Mouse (Mus musculus) embryonic facial prominence, embryonic 10.5 days (tissue): Measurements from ENCODE around the gene Prkch. TPM values are rescaled to one million over a fixed set of nuclear protein-coding genes. Genes with fewer than 3 reads are reported as not detected.
"Not testable (repeated sequence)": the region's sequence is repeated elsewhere in the genome, so short reads cannot be mapped to it uniquely, and the experiment has no call there.

Experiments
- DNase-seq: peaks from one replicate; pipeline ENCODE4 v3.0.0-alpha.2; 2017; ENCODE audit warnings: low spot score
- H3K27ac ChIP-seq: fragments of 300-500 bp; sonication (generic); replicated peaks from 2 replicates; pipeline ENCODE4 v1.5.1; 2016; ENCODE audit warnings: mild to moderate bottlenecking
- H3K27me3 ChIP-seq: fragments of 300-500 bp; sonication (generic); replicated peaks from 2 replicates; pipeline ENCODE4 v1.6.1; 2016; ENCODE audit warnings: low read depth, mild to moderate bottlenecking; ENCODE audit not compliant: poor library complexity, severe bottlenecking
- H3K36me3 ChIP-seq: fragments of 300-500 bp; sonication (generic); replicated peaks from 2 replicates; pipeline ENCODE4 v1.6.1; 2016; ENCODE audit warnings: mild to moderate bottlenecking, moderate library complexity
- H3K4me1 ChIP-seq: fragments of 300-500 bp; sonication (generic); 2 replicates; pipeline ENCODE4 v1.6.1; 2016
- H3K4me3 ChIP-seq: fragments of 300-500 bp; sonication (generic); 2 replicates; pipeline ENCODE4 v1.5.1; 2016; ENCODE audit warnings: mild to moderate bottlenecking, moderate library complexity
- H3K9me3 ChIP-seq: fragments of 300-500 bp; sonication (generic); 2 replicates; pipeline ENCODE4 v1.6.1; 2016; ENCODE audit warnings: mild to moderate bottlenecking
- WGBS: fragments of 180-500 bp; shearing (Covaris S2); methylation state at CpG from one replicate; pipeline ENCODE4 v1.1.7; 2016; 5-methylcytosine and 5-hydroxymethylcytosine counted together
- polyA plus RNA-seq: library from polyadenylated mRNA; unstranded; fragments of >200 nt; fragmentation: Nextera tagmentation; extraction: Ambion mirVana; gene quantifications from 2 replicates; pipeline ENCODE4 v1.2.1, GENCODE M21; 2016

Prkch gene
- polyA plus RNA-seq, result 6.7 and 6.9 TPM in 2 replicates

DNA sequence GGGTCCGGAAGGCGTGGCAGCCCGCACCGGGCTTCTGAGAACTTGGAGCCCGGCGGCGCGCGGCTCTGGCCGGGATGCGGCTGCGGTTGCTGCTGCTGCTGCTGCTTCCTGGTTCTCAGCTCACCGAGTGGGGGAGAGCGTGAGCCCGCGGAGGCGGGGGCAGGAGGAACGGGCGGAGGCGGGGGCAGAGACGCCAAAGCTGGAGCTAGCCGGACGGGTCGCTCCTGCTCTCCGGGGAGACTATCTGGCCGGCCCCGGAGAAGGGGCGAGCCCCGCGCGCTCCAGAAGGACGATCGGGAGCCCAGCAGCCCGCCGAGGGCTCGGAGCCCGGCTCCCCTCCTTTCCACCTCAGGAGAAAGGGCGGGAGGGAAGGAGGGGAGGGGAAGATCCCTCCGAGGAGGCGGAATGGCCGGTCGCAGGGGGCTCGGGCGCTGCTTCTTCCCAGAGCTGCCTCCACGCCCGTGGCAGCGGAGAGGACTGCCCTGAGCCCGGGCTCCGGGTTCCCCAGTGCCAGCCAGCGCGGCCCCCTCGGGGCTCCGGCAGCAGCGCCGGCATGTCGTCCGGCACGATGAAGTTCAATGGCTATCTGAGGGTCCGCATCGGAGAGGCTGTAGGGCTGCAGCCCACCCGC, at the start of gene Prkch:
TSS of gene Prkch (plus strand) at position 187 of the 631 bp plus-strand sequence.
- Histone ChIP-seq H3K27ac (peak within 1 kb of the TSS; percentile 86), H3K27me3 (peaks cover 68% of the 10 kb centered on the region)
- under 1% methylated on average over 61 of the region's 61 CpGs for WGBS

DNA sequence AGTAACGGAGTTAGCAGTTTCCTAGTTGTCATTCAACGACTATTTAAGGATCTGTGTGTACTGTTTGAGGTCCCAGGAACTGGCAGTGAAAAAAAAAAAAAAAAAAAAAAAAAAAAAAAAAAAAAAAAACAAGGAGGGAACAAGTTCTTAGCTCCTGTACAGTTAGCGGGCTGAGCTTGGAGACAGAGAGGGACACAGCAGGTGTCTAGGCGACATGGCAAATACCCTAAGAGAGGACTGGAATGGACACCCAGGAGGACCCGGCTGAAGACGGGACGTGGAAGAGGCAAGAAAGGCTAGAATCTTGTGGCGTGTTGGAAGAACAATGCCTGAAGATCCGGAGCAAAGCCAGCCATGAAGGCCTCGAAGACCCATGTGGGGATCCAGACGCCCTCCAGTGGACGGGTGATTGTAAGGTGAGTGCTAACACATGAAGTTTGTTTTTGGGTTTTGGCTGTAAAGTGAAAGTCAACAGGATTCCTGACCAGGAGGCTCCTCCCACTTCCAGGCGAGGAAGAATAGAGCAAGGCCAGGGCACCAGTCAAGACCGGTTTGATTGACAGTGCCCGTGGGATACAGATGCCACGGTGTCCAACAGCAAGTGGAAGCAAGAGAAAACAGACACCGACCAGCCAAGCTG, 47.0 kb upstream of the Prkch start:
- Histone ChIP-seq H3K27ac (peak overlapping the region; percentile 44; the same call in 1 of the 2 replicates), H3K4me3 (peak overlapping the region; percentile 33; the same call in 1 of the 2 replicates), H3K4me1 (peaks cover 46% of the 10 kb centered on the region), H3K27me3 (peaks cover under 1% of the 10 kb centered on the region; the same call in 1 of the 2 replicates), H3K9me3 (no peaks in the 10 kb centered on the region), H3K36me3 (no peaks in the 10 kb centered on the region)
- 26% methylated on average over 17 of the region's 17 CpGs for WGBS
- DNase-seq, result peak; percentile 59

More for the DNA sequence above, at the start of gene Prkch:
- DNase-seq, result peak; percentile 90
- H3K4me3 ChIP-seq, result peak within 1 kb of the TSS; percentile 81
- H3K36me3 ChIP-seq, result no peaks in the 10 kb centered on the region
- no peaks in the 10 kb centered on the region for H3K9me3 ChIP-seq
- H3K4me1 ChIP-seq, result peaks cover 28% of the 10 kb centered on the region

DNA sequence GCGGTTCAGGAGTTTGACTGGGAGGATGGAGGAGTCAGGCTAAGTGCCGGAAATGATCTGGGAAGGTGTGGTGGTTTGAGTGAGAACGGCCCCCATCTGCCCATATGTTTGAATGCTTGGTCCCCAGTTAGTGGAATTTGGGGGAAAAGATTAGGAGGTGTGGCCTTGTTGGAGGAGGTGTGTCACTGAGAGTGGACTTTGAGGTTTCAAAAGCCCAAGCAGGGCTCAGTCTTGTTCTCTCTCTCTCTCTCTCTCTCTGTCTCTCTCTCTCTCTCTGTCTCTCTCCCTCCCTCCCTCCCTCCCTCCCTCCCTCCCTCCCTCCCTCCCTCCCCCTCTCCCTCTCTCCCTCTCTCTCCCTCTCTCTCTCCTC, 46.5 kb upstream of the Prkch start:
- 34% methylated on average over 3 of the region's 3 CpGs for WGBS
- peak overlapping the region; percentile 33; the same call in 1 of the 2 replicates for H3K4me3 ChIP-seq

DNA sequence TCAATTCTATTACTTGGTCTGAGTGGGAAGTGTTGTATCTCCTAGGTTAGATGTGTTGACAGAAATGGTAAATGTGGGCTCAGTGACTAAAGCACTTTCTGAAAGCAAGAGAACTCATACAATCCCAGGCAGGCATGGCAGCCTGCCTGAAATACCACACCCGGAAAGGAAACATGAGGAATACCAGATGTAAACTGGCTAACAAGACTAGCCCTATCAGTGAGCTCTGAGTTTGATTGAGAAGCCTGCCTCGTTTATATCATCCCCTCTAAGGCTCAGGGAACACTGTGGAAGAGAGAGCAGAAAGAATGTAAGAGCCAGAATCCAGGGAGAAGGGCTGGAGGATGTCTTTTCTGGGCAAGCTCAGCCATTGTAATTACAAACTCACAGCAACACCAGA, 45.4 kb upstream of the Prkch start:
- Histone ChIP-seq H3K4me1 (peaks cover 51% of the 10 kb centered on the region), H3K36me3 (no peaks in the 10 kb centered on the region), H3K4me3 (peak overlapping the region; percentile 40), H3K27ac (no peak overlapping the region), H3K27me3 (peaks cover 16% of the 10 kb centered on the region), H3K9me3 (no peaks in the 10 kb centered on the region)
- peak; percentile 58 for DNase-seq
- WGBS, result 36% methylated on average over 2 of the region's 2 CpGs

More for the DNA sequence above, 46.5 kb upstream of the Prkch start:
- not testable (repeated sequence) for H3K27me3 ChIP-seq, DNase-seq, H3K36me3 ChIP-seq, H3K9me3 ChIP-seq
- Histone ChIP-seq H3K27ac (peak overlapping the region; percentile 44; the same call in 1 of the 2 replicates), H3K4me1 (peaks cover 51% of the 10 kb centered on the region)

DNA sequence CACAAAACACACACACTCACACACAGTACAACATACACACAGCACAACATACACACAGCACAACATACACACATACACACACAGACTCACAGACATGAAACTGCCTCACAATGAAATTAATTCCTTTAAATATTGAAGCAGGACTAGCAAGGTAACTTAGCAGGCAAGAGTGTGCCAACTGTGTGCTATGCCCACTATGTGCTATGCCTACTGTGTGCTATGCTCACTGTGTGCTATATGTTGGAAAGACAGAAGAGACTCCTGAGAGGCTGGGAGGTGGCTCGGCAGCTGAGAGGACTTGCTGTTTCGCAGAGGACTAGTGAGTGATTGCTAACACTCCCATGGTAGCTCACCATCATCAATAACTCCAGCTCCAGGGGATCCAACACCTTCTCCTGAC, 44.2 kb upstream of the Prkch start:
- DNase-seq, result no peak
- H3K27ac ChIP-seq, result no peak overlapping the region
- H3K4me1 ChIP-seq, result peaks cover 60% of the 10 kb centered on the region
- no peaks in the 10 kb centered on the region for H3K36me3 ChIP-seq
- peaks cover 28% of the 10 kb centered on the region for H3K27me3 ChIP-seq
- H3K4me3 ChIP-seq, result no peak overlapping the region
- H3K9me3 ChIP-seq, result no peaks in the 10 kb centered on the region
- WGBS, result 88% methylated on average over 2 of the region's 2 CpGs

DNA sequence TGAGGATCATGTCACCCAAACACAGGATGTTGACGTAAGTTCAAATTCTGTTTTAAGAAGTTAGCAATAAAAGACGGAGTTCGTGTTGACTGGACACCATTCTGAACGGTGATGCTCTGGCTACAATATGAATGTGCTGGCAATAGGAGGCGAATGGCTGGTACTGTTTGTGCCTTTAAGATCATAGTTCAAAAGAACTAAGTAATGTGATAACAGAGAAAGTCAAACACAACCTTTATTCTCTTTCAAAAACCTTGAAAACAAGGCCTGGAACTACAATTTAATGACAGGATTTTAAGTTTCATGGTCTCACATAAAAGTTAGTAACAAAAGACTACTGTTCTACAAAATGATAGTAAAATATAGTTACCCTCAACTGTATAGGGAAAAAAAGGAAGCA, 41.4 kb upstream of the Prkch start:
- no peak overlapping the region for H3K4me3 ChIP-seq
- H3K27ac ChIP-seq, result no peak overlapping the region
- DNase-seq, result no peak
- 80% methylated on average over 5 of the region's 5 CpGs for WGBS
- no peaks in the 10 kb centered on the region for H3K36me3 ChIP-seq
- H3K27me3 ChIP-seq, result peaks cover 56% of the 10 kb centered on the region
- peaks cover 65% of the 10 kb centered on the region for H3K4me1 ChIP-seq
- no peaks in the 10 kb centered on the region for H3K9me3 ChIP-seq

DNA sequence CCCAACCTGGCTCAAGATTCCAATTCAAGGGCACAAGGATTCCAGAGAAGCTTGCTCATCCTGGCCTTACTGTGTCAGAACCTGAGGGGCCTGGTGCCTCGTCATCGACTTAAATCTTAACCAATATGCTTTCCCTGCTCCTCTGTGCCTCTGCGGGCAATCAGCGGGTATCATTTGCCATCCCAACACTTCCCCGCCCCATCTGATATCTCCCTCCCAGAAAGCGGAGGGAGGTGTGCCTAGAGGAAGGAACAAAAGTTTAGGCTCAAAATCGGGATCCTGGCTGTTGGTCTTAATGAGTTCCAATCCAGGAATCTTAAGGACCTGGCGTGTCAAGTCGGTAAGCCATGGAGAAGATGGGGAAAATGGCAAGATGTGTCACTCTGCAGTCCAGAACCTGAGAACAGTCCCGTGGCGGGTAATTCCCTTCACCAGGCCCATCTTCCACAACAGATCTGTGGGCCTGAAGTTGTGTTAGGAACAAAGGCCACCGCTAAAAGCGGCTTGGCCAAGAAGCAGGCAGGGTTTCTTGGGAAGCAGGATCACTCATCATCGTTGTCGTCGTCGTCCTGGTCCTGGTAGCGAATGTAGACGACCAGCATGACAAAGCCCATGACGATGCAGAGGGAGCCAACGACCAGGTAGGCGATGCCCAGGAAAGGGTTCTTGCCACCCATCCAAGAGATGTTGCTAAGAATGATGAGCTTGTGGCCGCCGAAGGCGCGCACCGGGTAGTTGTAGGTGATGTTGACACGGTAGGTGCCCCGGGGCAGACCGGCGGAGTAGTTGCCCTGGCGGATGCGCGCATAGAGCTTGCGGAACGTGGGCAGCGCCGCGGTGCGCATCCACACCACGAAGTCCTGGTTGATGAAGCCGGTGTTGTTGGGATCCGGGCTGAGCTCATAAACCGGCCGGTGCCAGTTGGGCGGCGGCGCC, 39.6 kb upstream of the Prkch start:
- Histone ChIP-seq H3K4me3 (peak overlapping the region; percentile 59), H3K36me3 (no peaks in the 10 kb centered on the region), H3K9me3 (no peaks in the 10 kb centered on the region), H3K4me1 (peaks cover 60% of the 10 kb centered on the region), H3K27ac (peak overlapping the region; percentile 78), H3K27me3 (peaks cover 74% of the 10 kb centered on the region)
- DNase-seq, result peak; percentile 29
- 14% methylated on average over 48 of the region's 48 CpGs for WGBS

DNA sequence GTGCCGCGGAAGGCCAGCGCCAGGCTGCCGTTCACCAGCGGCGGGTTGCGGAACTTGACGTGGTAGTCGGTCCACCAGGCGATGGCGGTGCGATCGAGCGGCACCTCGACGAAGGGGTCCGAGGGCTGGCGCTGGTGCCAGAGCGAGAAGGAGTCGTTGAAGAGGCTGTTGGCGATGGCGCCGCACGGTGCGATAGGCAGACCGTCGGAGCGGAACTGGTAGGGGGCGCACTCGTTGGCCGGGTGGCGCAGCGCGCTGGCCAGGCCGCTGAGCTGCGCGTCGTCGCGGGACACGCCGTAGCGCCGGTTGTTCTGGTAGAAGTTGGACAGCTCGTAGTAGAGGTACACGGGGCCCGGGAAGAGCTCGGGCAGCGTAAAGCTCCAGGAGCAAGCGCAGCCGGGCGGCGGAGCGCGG, 38.9 kb upstream of the Prkch start:
- Histone ChIP-seq H3K27me3 (peaks cover 81% of the 10 kb centered on the region), H3K27ac (peak overlapping the region; percentile 78), H3K36me3 (no peaks in the 10 kb centered on the region), H3K4me1 (peaks cover 60% of the 10 kb centered on the region), H3K4me3 (peak overlapping the region; percentile 59), H3K9me3 (no peaks in the 10 kb centered on the region)
- 1% methylated on average over 55 of the region's 55 CpGs for WGBS
- DNase-seq, result peak; percentile 77

DNA sequence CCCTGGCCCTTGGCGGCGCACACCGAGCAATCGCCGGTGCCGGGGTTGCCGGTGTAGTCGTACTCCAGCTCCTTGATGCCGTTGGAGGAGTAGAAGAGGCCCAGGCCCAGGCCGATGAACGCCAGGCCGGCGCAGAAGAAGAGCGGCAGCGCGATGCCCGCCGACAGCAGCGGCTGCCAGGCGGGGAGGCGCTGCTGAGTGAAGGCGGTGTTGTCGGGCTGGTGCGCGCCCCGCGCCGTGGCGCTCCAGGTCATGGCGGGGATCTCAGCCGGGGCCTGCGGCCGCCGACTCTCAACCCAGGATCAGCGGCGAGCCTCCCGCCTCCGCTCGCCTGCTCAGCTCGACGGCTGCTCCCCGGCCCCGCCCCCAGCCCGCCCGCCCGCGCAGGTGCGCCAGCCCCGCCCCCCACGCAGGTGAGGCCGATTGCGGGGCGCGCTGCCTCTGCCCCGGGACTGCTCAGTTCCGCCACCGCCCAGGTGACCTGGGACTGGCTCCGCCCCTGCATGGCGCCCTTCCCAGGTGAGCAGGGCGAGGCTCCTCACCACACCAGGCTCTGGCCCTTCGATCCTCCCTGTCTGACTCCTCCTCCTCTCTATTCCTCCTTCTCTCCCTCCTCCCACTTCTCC, 38.4 kb upstream of the Prkch start, which contains the start of gene Tmem30b:
TSS of gene Tmem30b (minus strand) at position 307 of the 626 bp plus-strand sequence.
- Histone ChIP-seq H3K4me3 (peak within 1 kb of the TSS; percentile 59), H3K9me3 (no peaks in the 10 kb centered on the region), H3K36me3 (no peaks in the 10 kb centered on the region), H3K4me1 (peaks cover 59% of the 10 kb centered on the region), H3K27me3 (peaks cover 86% of the 10 kb centered on the region), H3K27ac (peak within 1 kb of the TSS; percentile 78)
- WGBS, result 2% methylated on average over 61 of the region's 61 CpGs
- peak; percentile 66 for DNase-seq

DNA sequence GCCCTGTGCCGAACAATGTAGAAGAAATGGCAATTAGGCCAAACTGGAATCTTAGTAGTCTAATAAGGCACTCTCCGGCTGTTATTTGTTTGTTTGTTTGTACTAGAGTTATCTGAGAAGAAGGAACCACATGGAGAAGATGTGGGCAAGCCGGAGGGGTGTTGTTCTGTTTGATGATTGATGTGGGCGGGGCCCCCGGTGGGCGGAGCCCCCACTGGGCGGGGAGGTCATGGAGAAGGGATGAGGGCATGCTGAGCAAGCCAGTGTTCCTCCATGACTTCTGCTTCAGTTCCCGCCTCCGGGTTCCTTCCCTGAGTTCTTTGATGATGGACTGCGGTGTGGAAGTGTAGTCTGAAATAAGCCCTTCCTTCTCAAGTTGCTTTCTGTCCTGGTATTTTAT, 37.0 kb upstream of the Prkch start:
- peak; percentile 43 for DNase-seq
- H3K9me3 ChIP-seq, result no peaks in the 10 kb centered on the region
- WGBS, result 40% methylated on average over 10 of the region's 10 CpGs

DNA sequence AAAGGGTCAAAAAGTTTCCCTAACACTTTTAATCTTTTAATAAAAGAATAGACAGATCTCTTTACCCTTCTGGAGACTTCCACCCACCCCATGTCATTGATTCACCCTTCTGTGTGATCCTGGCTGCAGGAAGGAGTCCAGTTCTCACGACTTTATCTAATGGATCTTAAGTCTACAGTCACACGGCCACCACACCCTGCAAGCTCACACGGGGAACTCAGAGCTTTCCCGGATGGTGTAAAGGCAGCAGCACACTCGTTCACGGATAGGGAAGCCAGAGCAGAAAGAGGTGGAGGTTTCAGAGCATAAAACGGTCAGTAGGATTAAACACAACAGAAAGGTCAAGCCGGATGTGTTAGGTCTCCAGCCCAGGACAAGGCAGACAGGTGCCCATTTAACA, 36.3 kb upstream of the Prkch start:
- peaks cover 83% of the 10 kb centered on the region for H3K27me3 ChIP-seq
- peaks cover 45% of the 10 kb centered on the region for H3K4me1 ChIP-seq

More for the DNA sequence above, 37.0 kb upstream of the Prkch start:
- H3K4me3 ChIP-seq, result no peak overlapping the region
- peaks cover 89% of the 10 kb centered on the region for H3K27me3 ChIP-seq
- no peaks in the 10 kb centered on the region for H3K36me3 ChIP-seq
- H3K27ac ChIP-seq, result no peak overlapping the region
- H3K4me1 ChIP-seq, result peaks cover 47% of the 10 kb centered on the region

DNA sequence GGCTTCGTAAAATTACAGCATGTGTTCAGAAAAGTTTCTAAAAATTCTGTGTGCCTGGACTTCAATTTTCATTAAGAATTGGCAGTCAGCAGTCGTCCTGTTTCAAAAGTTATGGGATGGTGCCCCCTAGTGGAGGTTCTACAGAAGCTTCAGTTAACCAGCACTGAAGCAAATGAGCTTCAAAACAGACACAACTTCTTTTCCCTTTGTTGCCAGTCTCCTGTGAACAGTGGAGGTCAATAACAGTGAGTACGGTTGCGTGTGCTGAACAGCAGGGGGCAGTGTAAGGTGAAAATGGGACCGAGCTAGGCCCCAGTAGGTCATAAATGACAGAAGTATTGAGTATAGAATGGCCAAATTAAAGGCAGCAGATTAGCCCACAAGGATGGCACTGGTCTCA, 30.4 kb upstream of the Prkch start:
- no peaks in the 10 kb centered on the region for H3K36me3 ChIP-seq
- peak; percentile 78 for DNase-seq
- peaks cover 24% of the 10 kb centered on the region for H3K27me3 ChIP-seq
- H3K9me3 ChIP-seq, result no peaks in the 10 kb centered on the region
- no peak overlapping the region for H3K4me3 ChIP-seq
- 4% methylated on average over 5 of the region's 5 CpGs for WGBS
- H3K27ac ChIP-seq, result no peak overlapping the region
- peaks cover 8% of the 10 kb centered on the region for H3K4me1 ChIP-seq

More for the DNA sequence above, 36.3 kb upstream of the Prkch start:
- WGBS, result 73% methylated on average over 8 of the region's 8 CpGs
- Histone ChIP-seq H3K36me3 (no peaks in the 10 kb centered on the region), H3K4me3 (no peak overlapping the region), H3K9me3 (no peaks in the 10 kb centered on the region), H3K27ac (no peak overlapping the region)
- DNase-seq, result no peak
